Mouse (Mus musculus): ENCODE data around the gene Grik1. TPM values are rescaled to one million over a fixed set of nuclear protein-coding genes. Genes with fewer than 3 reads are reported as not detected.

Gene Grik1
- total RNA-seq, 2 experiments from 2014 or later: 12.7 to 14.6 TPM

- no peak overlapping the region for H3K27ac ChIP-seq
- peak; percentile 76 for TF ChIP-seq CTCF (conservative IDR thresholded peaks at IDR 0.05)
- no peak overlapping the region for H3K4me3 ChIP-seq
- no peak for DNase-seq (ENCODE audit: low spot score in 2 of 2)
These were observed 78.2 kb downstream of the Grik1 start for GRCm38 (mm10) chr16:88211852-88212251.

GRCm38 (mm10) chr16:88204400-88204799, 85.7 kb downstream of the Grik1 start:
- Histone ChIP-seq H3K27ac (no peak overlapping the region), H3K4me3 (no peak overlapping the region)
- peak; percentile 97 for TF ChIP-seq CTCF (conservative IDR thresholded peaks at IDR 0.05)
- peak; percentile 30 to 78 for DNase-seq (ENCODE audit: low spot score in 2 of 2)

DNA sequence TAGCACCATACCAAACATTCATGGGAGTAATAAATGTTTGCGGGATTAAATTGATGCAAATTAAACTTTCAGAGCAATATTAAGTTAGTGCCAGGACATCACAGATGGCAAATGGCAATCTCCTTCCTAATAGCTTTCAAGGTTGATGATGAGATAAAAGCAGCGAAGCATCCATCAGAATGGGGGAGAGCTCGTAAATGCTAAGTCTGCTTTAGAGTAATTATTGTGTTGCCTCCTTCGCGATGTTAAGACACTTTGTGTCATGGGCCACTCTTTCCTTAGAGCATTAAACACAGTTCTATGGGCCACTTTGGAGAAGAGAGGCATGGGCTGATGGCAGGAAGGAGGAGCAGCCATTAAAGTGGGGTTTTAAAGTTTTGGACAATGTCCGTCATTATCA, 86.1 kb downstream of the Grik1 start:
- Histone ChIP-seq H3K4me3 (no peak overlapping the region), H3K27ac (no peak overlapping the region)
- TF ChIP-seq CTCF (conservative IDR thresholded peaks at IDR 0.05): no peak
- DNase-seq (ENCODE audit: low spot score in 2 of 2): no peak

DNA sequence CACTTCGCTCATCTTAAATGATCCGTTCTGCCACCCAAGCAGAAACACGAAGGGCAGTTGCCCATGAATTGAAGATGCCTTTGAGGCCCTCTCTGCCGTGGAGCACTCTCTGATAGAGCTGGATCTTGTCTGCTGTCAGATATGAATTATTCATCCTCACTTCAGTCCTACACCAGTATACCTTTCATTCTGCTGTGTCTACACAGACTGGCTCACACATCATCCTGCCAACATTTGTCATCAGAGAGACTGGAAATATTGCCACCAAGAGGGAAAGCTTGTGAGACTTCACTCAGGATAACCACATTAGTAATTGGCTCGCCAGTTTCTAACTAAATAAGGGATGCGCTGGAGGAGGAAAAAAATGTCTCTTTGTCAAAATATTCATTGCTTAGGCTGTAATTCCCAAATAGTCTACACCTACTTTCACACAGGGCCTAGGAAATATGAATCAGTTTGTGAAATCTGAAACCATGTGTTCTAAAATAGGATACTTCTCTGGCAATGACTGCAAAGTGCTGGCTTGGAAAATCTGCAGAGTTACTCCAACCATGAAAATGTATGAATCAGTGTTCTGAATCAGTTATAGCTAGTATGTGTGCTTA, 102.5 kb downstream of the Grik1 start:
- peak in 1 of 2 experiments; percentile 45 for DNase-seq (ENCODE audit: low spot score in 2 of 2)
- no peak overlapping the region for H3K4me3 ChIP-seq
- TF ChIP-seq CTCF (conservative IDR thresholded peaks at IDR 0.05): no peak
- no peak overlapping the region for H3K27ac ChIP-seq

DNA sequence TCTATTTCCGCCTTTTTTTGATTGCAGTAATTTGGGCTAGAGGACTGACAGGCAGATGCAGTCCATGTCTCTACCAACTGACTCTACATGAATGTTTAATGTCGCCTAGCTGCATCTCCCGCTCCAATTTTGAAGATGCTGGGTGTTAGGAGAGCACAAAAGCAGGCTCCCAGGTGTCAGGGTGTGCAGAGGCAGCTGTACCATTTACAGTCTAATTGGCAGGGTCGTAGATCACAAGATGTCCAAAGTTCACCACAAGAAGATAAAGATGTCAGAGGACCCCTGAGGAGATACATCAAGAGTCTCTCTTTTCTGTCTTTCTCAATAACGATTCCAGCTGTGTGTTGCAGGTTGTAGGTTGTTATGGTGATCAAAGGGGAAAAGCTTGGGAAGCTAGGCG, 111.3 kb downstream of the Grik1 start:
- H3K4me3 ChIP-seq: no peak overlapping the region
- no peak for DNase-seq (ENCODE audit: low spot score in 2 of 2)
- H3K27ac ChIP-seq: no peak overlapping the region
- no peak for TF ChIP-seq CTCF (conservative IDR thresholded peaks at IDR 0.05)

- no peak for DNase-seq (ENCODE audit: low spot score in 2 of 2)
- no peak overlapping the region for H3K4me3 ChIP-seq
- H3K27ac ChIP-seq: no peak overlapping the region
- TF ChIP-seq CTCF (conservative IDR thresholded peaks at IDR 0.05): no peak
These were observed 112.7 kb downstream of the Grik1 start for GRCm38 (mm10) chr16:88177364-88177763.

DNA sequence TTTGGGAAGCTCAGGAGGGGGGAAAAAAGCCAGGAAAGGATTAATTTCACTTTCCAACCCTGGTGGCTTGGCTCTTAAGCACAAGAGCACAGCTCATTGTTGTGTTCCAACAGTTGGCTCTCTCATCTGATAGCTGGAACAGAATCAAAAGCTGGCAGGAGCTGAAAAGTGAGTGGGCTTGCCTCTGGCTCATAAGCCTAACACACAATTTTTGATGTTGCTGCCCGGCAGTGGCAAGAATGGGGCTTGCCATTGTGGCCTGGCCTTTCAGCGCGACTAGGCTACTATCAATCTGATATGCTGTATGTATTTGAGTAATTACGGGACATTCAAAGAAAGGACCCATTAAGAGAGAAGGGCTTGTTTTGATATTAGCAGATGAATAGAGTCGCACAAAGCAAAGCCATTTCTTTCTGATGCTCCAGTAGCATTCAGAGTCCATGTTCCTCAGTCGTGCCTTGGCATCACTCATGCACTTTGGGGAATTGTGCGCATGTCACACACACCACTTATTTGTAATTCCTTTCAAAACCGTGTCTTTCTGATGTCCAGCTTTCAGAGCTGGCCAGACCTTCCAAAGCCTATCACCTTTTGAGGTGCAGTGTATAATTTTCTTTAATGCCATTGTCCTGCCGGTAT, 115.9 kb downstream of the Grik1 start:
- peak overlapping the region; percentile 63 for H3K27ac ChIP-seq
- peak overlapping the region; percentile 13; the same call in 1 of the 2 replicates for H3K4me3 ChIP-seq
- DNase-seq (ENCODE audit: low spot score in 2 of 2): peak; percentile 76 to 80
- peak; percentile 41 for TF ChIP-seq CTCF (conservative IDR thresholded peaks at IDR 0.05)

- DNase-seq (ENCODE audit: low spot score in 2 of 2): no peak
- H3K27ac ChIP-seq: no peak overlapping the region
- no peak overlapping the region for H3K4me3 ChIP-seq
- no peak for TF ChIP-seq CTCF (conservative IDR thresholded peaks at IDR 0.05)
These were observed 123.5 kb downstream of the Grik1 start for GRCm38 (mm10) chr16:88166547-88166946.

- no peak for TF ChIP-seq CTCF (conservative IDR thresholded peaks at IDR 0.05)
- DNase-seq (ENCODE audit: low spot score in 2 of 2): no peak
- H3K27ac ChIP-seq: no peak overlapping the region
- no peak overlapping the region for H3K4me3 ChIP-seq
These were observed 147.5 kb downstream of the Grik1 start for GRCm38 (mm10) chr16:88142574-88142973.

- no peak for TF ChIP-seq CTCF (conservative IDR thresholded peaks at IDR 0.05)
- Histone ChIP-seq H3K27ac (no peak overlapping the region), H3K4me3 (no peak overlapping the region)
- DNase-seq (ENCODE audit: low spot score in 2 of 2): no peak
These were observed 147.9 kb downstream of the Grik1 start for GRCm38 (mm10) chr16:88142136-88142535.

DNA sequence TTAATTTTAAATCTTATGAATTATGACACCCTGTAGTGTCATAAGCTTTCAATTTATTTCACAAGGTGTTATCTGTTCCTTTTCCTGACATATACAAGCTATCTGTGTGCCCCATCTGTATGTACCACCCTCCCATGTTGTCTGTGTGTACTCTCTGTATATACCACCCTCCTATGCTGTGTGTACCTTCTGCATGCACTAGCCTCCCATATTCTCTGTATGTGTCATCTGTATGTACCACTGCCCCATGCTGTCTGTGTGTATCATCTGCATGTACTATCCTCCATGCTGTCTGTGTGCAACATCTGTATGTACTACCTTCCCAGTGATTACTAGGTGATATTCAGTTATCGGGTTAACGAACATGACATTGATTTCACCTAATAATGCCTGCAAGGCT, 148.5 kb downstream of the Grik1 start:
- TF ChIP-seq CTCF (conservative IDR thresholded peaks at IDR 0.05): no peak
- no peak for DNase-seq (ENCODE audit: low spot score in 2 of 2)
- no peak overlapping the region for H3K27ac ChIP-seq
- no peak overlapping the region for H3K4me3 ChIP-seq

GRCm38 (mm10) chr16:88138913-88139312, 151.2 kb downstream of the Grik1 start:
- no peak for DNase-seq (ENCODE audit: low spot score in 2 of 2)

DNA sequence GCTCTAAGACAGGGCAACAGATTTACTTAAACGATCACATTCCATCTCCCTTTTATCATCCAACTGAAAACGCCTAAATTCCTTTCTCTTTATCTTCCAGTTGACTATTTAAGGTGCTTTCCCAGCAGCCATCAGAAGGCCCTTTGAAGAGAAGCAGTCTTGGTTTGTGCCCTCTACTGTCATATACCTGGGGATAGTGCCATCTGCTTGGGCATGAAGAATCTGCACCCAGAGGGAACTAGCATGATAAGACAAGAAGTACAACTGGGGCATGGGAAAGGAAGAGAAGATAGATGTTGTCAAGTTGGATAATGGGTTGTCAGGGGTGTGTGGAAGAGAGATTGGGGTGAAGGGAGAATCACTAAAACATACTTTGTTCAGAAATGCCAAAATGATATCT, 157.1 kb downstream of the Grik1 start:
- no peak overlapping the region for H3K4me3 ChIP-seq
- no peak for DNase-seq (ENCODE audit: low spot score in 2 of 2)
- H3K27ac ChIP-seq: no peak overlapping the region
- TF ChIP-seq CTCF (conservative IDR thresholded peaks at IDR 0.05): no peak

More at GRCm38 (mm10) chr16:88138913-88139312, 151.2 kb downstream of the Grik1 start:
- Histone ChIP-seq H3K4me3 (no peak overlapping the region), H3K27ac (no peak overlapping the region)
- peak; percentile 46 for TF ChIP-seq CTCF (conservative IDR thresholded peaks at IDR 0.05)

- no peak overlapping the region for H3K4me3 ChIP-seq
- TF ChIP-seq CTCF (conservative IDR thresholded peaks at IDR 0.05): no peak
- no peak overlapping the region for H3K27ac ChIP-seq
- DNase-seq (ENCODE audit: low spot score in 2 of 2): no peak
These were observed 159.0 kb downstream of the Grik1 start for GRCm38 (mm10) chr16:88131103-88131502.
